Mouse (Mus musculus) MEL (cell line): Measurements from ENCODE around the gene Nrip3. TPM values are rescaled to one million over a fixed set of nuclear protein-coding genes. Genes with fewer than 3 reads are reported as not detected.

Source experiments
- DNase-seq: peaks from one replicate; pipeline ENCODE4 v3.0.0; 2011; ENCODE audit warnings: low read depth, low spot score
- H3K27ac ChIP-seq: 2 replicates; pipeline ENCODE4 v1.5.1; 2012; ENCODE audit warnings: low read depth, mild to moderate bottlenecking, control low read depth, low read length, moderate library complexity; ENCODE audit not compliant: control insufficient read depth
- H3K27me3 ChIP-seq, 2 experiments: fragments of 150-350 bp in 1 of 2; sonication (generic) in 1 of 2; 2 replicates each; pipeline ENCODE4 v1.6.1; 2012; ENCODE audit warnings: low read length in 2 of 2, mild to moderate bottlenecking in 2 of 2, improper control_type of control experiment in 1 of 2, moderate library complexity in 1 of 2; ENCODE audit not compliant: insufficient read depth in 2 of 2, control insufficient read depth in 1 of 2
- H3K36me3 ChIP-seq, 2 experiments: 2 replicates each; pipeline ENCODE4 v1.6.1; 2012 to 2014; ENCODE audit warnings: low read length in 2 of 2, improper control_type of control experiment in 1 of 2, inconsistent platforms in 1 of 2, mild to moderate bottlenecking in 1 of 2; ENCODE audit not compliant: insufficient read depth in 2 of 2, control insufficient read depth in 1 of 2
- H3K4me1 ChIP-seq, 2 experiments: fragments of 150-350 bp in 1 of 2; sonication (generic) in 1 of 2; 2 replicates each; pipeline ENCODE4 v1.6.1; 2012; ENCODE audit warnings: low read length in 2 of 2, improper control_type of control experiment in 1 of 2, mild to moderate bottlenecking in 1 of 2; ENCODE audit not compliant: insufficient read depth in 2 of 2, control insufficient read depth in 1 of 2
- H3K4me3 ChIP-seq, 2 experiments: fragments of 150-350 bp in 1 of 2; sonication (generic) in 1 of 2; 2 replicates each; pipeline ENCODE4 v1.5.1; 2012; ENCODE audit warnings: low read depth in 2 of 2, low read length in 2 of 2, mild to moderate bottlenecking in 2 of 2, moderate library complexity in 2 of 2, control low read depth in 1 of 2, improper control_type of control experiment in 1 of 2; ENCODE audit not compliant: control insufficient read depth in 1 of 2, insufficient read depth in 1 of 2
- H3K79me2 ChIP-seq: 2 replicates; pipeline ENCODE4 v1.6.1; 2012; ENCODE audit warnings: mild to moderate bottlenecking, low read length, moderate library complexity; ENCODE audit not compliant: control insufficient read depth, poor library complexity, insufficient read depth
- H3K9ac ChIP-seq: 2 replicates; pipeline ENCODE4 v1.6.1; 2012; ENCODE audit warnings: low read depth, mild to moderate bottlenecking, control low read depth, low read length, moderate library complexity; ENCODE audit not compliant: control insufficient read depth, poor library complexity, severe bottlenecking
- H3K9me3 ChIP-seq: fragments of 150-350 bp; sonication (generic); replicated peaks from 2 replicates; pipeline ENCODE4 v1.6.1; 2012; ENCODE audit warnings: mild to moderate bottlenecking, low read length, improper control_type of control experiment, moderate library complexity; ENCODE audit not compliant: insufficient read depth
- BHLHE40 ChIP-seq: IDR thresholded peaks from 2 replicates; pipeline ENCODE4 v1.6.1; 2012; ENCODE audit warnings: low read depth, mild to moderate bottlenecking, inconsistent platforms, low read length, improper control_type of control experiment, borderline replicate concordance
- CHD1 ChIP-seq: IDR thresholded peaks from 2 replicates; pipeline ENCODE4 v1.6.1; 2012; ENCODE audit warnings: low read depth, mild to moderate bottlenecking, inconsistent platforms, low read length, improper control_type of control experiment
- CTCF ChIP-seq, 3 experiments: IDR thresholded peaks in 2 of 3; conservative IDR thresholded peaks in 1 of 3; 2 replicates each; pipeline ENCODE4 v1.5.1; 2011 to 2012; ENCODE audit warnings: low read length in 3 of 3, low read depth in 2 of 3, mild to moderate bottlenecking in 2 of 3, improper control_type of control experiment in 1 of 3, inconsistent platforms in 1 of 3, mixed read lengths in 1 of 3, moderate library complexity in 1 of 3; ENCODE audit not compliant: control insufficient read depth in 1 of 3, insufficient read depth in 1 of 3, poor library complexity in 1 of 3, severe bottlenecking in 1 of 3
- ELF1 ChIP-seq: IDR thresholded peaks from 2 replicates; pipeline ENCODE4 v1.6.1; 2014; ENCODE audit warnings: low read depth, mild to moderate bottlenecking, inconsistent platforms, low read length, improper control_type of control experiment, moderate library complexity
- EP300 ChIP-seq, 2 experiments: IDR thresholded peaks; 2 replicates each; pipeline ENCODE4 v1.6.1; 2011; ENCODE audit warnings: improper control_type of control experiment in 2 of 2, low read length in 2 of 2, low read depth in 1 of 2, mild to moderate bottlenecking in 1 of 2
- GABPA ChIP-seq: IDR thresholded peaks from 2 replicates; pipeline ENCODE4 v1.6.1; 2012; ENCODE audit warnings: low read depth, mild to moderate bottlenecking, inconsistent platforms, low read length, improper control_type of control experiment, moderate library complexity
- GATA1 ChIP-seq: IDR thresholded peaks from 2 replicates; pipeline ENCODE4 v1.6.1; 2011; ENCODE audit warnings: low read depth, low read length, improper control_type of control experiment
- HCFC1 ChIP-seq: IDR thresholded peaks from 2 replicates; pipeline ENCODE4 v1.6.1; 2012; ENCODE audit warnings: low read depth, mild to moderate bottlenecking, inconsistent platforms, low read length, improper control_type of control experiment, moderate library complexity
- KAT2A ChIP-seq: conservative IDR thresholded peaks from 2 replicates; pipeline ENCODE4 v1.6.1; 2012; ENCODE audit warnings: low read depth, low read length, improper control_type of control experiment, inconsistent platforms
- MEF2A ChIP-seq: IDR thresholded peaks from 2 replicates; pipeline ENCODE4 v1.6.1; 2014; ENCODE audit warnings: low read depth, mild to moderate bottlenecking, inconsistent platforms, low read length, improper control_type of control experiment; ENCODE audit not compliant: poor library complexity, insufficient replicate concordance, severe bottlenecking; ENCODE audit errors: extremely low read depth
- MYB ChIP-seq: IDR thresholded peaks from 2 replicates; pipeline ENCODE4 v1.6.1; 2011; ENCODE audit warnings: mild to moderate bottlenecking, low read depth, low read length, improper control_type of control experiment
- MYC ChIP-seq: IDR thresholded peaks from 2 replicates; pipeline ENCODE4 v1.6.1; 2011; ENCODE audit warnings: low read depth, mild to moderate bottlenecking, low read length, improper control_type of control experiment, moderate library complexity
- NRF1 ChIP-seq: IDR thresholded peaks from 2 replicates; pipeline ENCODE4 v1.6.1; 2014; ENCODE audit warnings: low read depth, mild to moderate bottlenecking, inconsistent platforms, low read length, improper control_type of control experiment, moderate library complexity; ENCODE audit not compliant: poor library complexity, insufficient read depth, severe bottlenecking
- POLR2A ChIP-seq, 2 experiments: IDR thresholded peaks; 2 replicates each; pipeline ENCODE4 v1.6.1; 2011 to 2012; ENCODE audit warnings: low read length in 2 of 2, mild to moderate bottlenecking in 2 of 2, control low read depth in 1 of 2, improper control_type of control experiment in 1 of 2, low read depth in 1 of 2, moderate library complexity in 1 of 2; ENCODE audit not compliant: control insufficient read depth in 1 of 2, insufficient read depth in 1 of 2, poor library complexity in 1 of 2
- POLR2AphosphoS2 ChIP-seq: IDR thresholded peaks from 2 replicates; pipeline ENCODE4 v1.6.1; 2011; ENCODE audit warnings: low read length, improper control_type of control experiment
- RCOR1 ChIP-seq: IDR thresholded peaks from 2 replicates; pipeline ENCODE4 v1.6.1; 2012; ENCODE audit warnings: low read depth, mild to moderate bottlenecking, inconsistent platforms, low read length, improper control_type of control experiment
- SIN3A ChIP-seq: IDR thresholded peaks from 2 replicates; pipeline ENCODE4 v1.6.1; 2012; ENCODE audit warnings: low read length, improper control_type of control experiment, inconsistent platforms
- USF1 ChIP-seq: IDR thresholded peaks from 2 replicates; pipeline ENCODE4 v1.6.1; 2014; ENCODE audit warnings: low read depth, mild to moderate bottlenecking, inconsistent platforms, low read length, improper control_type of control experiment, moderate library complexity
- USF2 ChIP-seq, 2 experiments: IDR thresholded peaks; 2 replicates each; pipeline ENCODE4 v1.6.1; 2011 to 2012; ENCODE audit warnings: improper control_type of control experiment in 2 of 2, low read length in 2 of 2, borderline replicate concordance in 1 of 2, inconsistent platforms in 1 of 2, low read depth in 1 of 2, mild to moderate bottlenecking in 1 of 2; ENCODE audit not compliant: insufficient read depth in 1 of 2
- ZC3H11A ChIP-seq: IDR thresholded peaks from 2 replicates; pipeline ENCODE4 v1.6.1; 2012; ENCODE audit warnings: low read depth, mild to moderate bottlenecking, inconsistent platforms, low read length, improper control_type of control experiment
- polyA plus RNA-seq, 2 experiments: library from polyadenylated mRNA; stranded (reverse) in 1 of 2; unstranded in 1 of 2; fragments of >175 nt in 1 of 2; fragments of >200 nt in 1 of 2; gene quantifications; 2 replicates each; pipeline versions ENCODE4 v1.2.1 to v1.2.4; 2012; ENCODE audit warnings: low replicate concordance in 2 of 2, low read depth in 1 of 2; ENCODE audit not compliant: insufficient read length in 2 of 2, insufficient read depth in 1 of 2, missing spikeins in 1 of 2
- total RNA-seq: library from RNA; depleted of rRNA; stranded (reverse); fragments of 300-350 nt; gene quantifications from 2 replicates; pipeline ENCODE4 v1.2.3, GENCODE M21; 2012

The Nrip3 gene
- total and polyA plus RNA-seq, 3 experiments: not detected

DNA sequence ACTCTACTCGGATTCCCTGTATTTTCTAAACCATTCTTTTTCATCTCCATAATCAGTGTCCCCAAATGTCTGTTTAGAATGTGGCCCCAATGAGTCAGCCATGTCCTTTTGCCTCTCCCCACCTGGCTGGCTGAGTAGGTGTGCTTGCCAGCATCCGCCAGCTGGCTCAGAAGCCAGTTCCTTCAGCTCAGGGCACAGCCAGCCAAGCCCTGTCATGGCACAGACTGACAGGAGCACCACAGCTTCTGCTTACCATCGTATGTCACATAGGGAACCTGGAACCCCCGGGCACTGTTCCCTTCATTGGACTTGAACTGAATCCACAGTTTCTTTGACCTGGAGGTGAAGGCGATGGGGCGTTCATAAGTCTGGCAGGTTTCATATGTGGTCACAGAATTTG lies 22.5 kb upstream of the Nrip3 start:
- Histone ChIP-seq H3K4me1 (0 out of 4 replicates have a peak, but pooled peaks cover 0 to 4% of the 10 kb centered on the region in 2 experiments), H3K27ac (no peak overlapping the region), H3K27me3 (no peaks in the 10 kb centered on the region), H3K4me3 (no peak overlapping the region), H3K79me2 (no peaks in the 10 kb centered on the region), H3K9me3 (no peaks in the 10 kb centered on the region), H3K36me3 (no peaks in the 10 kb centered on the region; a peak in 1 of 4 replicates), H3K9ac (no peak overlapping the region)
- TF ChIP-seq ELF1 (no peak), KAT2A (no peak), NRF1 (no peak), MEF2A (no peak), CTCF (IDR thresholded peaks at IDR 0.05 in 2 of 3, conservative IDR thresholded peaks at IDR 0.05 in 1 of 3; ENCODE audit: control insufficient read depth in 1 of 3, insufficient read depth in 1 of 3, low read depth in 2 of 3, low read length in 3 of 3, poor library complexity in 1 of 3, severe bottlenecking in 1 of 3) (no peak), USF2 (IDR thresholded peaks at IDR 0.05; ENCODE audit: borderline replicate concordance in 1 of 2, insufficient read depth in 1 of 2, low read depth in 1 of 2, low read length in 2 of 2) (no peak), SIN3A (no peak), MYC (no peak), POLR2AphosphoS2 (no peak), RCOR1 (no peak), BHLHE40 (no peak), EP300 (IDR thresholded peaks at IDR 0.05; ENCODE audit: low read depth in 1 of 2, low read length in 2 of 2) (no peak), GATA1 (no peak), ZC3H11A (no peak), USF1 (no peak), POLR2A (IDR thresholded peaks at IDR 0.05; ENCODE audit: control insufficient read depth in 1 of 2, insufficient read depth in 1 of 2, low read depth in 1 of 2, low read length in 2 of 2, poor library complexity in 1 of 2) (no peak), HCFC1 (no peak), GABPA (no peak), MYB (no peak)
- DNase-seq: no peak

DNA sequence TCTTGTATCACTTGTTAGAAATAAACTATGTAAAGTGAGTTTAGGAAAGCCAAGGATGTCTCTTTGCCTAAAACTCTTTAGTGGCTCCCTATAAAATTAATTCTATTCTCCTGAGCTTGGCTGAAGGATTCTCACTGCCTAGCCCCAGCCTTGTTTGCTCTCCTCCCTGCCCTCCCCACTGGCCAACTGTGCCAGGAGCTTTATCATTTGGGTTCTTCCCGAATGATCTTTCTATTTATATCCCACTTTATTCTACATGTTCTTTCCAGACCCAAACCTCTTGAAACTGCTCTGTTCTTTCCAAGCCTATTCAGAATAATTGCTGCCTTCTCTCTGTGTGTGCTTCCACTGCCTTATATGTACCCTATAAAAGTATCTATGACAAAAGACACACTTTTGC lies 21.7 kb upstream of the Nrip3 start:
- H3K27me3 ChIP-seq: no peaks in the 10 kb centered on the region
- no peak overlapping the region for H3K27ac ChIP-seq
- no peaks in the 10 kb centered on the region for H3K79me2 ChIP-seq

More for the DNA sequence above, 21.7 kb upstream of the Nrip3 start:
- DNase-seq: no peak
- Histone ChIP-seq H3K9me3 (no peaks in the 10 kb centered on the region), H3K9ac (no peak overlapping the region), H3K4me3 (no peak overlapping the region)
- TF ChIP-seq RCOR1: no peak
- TF ChIP-seq CHD1: no peak
- TF ChIP-seq, all 39 proteins: peak for 0
- Histone ChIP-seq H3K36me3 (peaks cover 0 to 4% of the 10 kb centered on the region in 2 experiments; a peak in 2 of 4 replicates), H3K4me1 (peaks cover 2 to 10% of the 10 kb centered on the region in 2 experiments; a peak in 3 of 4 replicates)
